Mouse (Mus musculus) myocyte (in vitro differentiated cells): ENCODE data around the gene Atp1a1. TPM values are rescaled to one million over a fixed set of nuclear protein-coding genes. Genes with fewer than 3 reads are reported as not detected.

ENCODE experiments used
- H3K27me3 ChIP-seq: one replicate; pipeline ENCODE4 v1.6.1; 2011; ENCODE audit not compliant: control insufficient read depth, insufficient read depth, insufficient read length
- H3K36me3 ChIP-seq: one replicate; pipeline ENCODE4 v1.6.1; 2011; ENCODE audit not compliant: control insufficient read depth, insufficient read depth
- H3K4me2 ChIP-seq: one replicate; pipeline ENCODE4 v1.6.1; 2011; ENCODE audit warnings: low read depth, control low read depth
- H3K4me3 ChIP-seq: one replicate; pipeline ENCODE4 v1.5.1; 2011; ENCODE audit warnings: mild to moderate bottlenecking, control low read depth, moderate library complexity
- H3K79me2 ChIP-seq: one replicate; pipeline ENCODE4 v1.6.1; 2011; ENCODE audit not compliant: control insufficient read depth, insufficient read depth
- H3ac ChIP-seq: one replicate; pipeline ENCODE4 v1.6.1; 2011; ENCODE audit not compliant: control insufficient read depth, insufficient read length
- CEBPB ChIP-seq: IDR thresholded peaks from 2 replicates; pipeline ENCODE4 v1.6.1; 2011; ENCODE audit warnings: mild to moderate bottlenecking, moderate library complexity; ENCODE audit not compliant: poor library complexity, insufficient read depth, severe bottlenecking
- E2F4 ChIP-seq: IDR thresholded peaks from one replicate; pipeline ENCODE4 v1.6.1; 2011; ENCODE audit warnings: mild to moderate bottlenecking, control low read depth, moderate library complexity; ENCODE audit not compliant: insufficient read depth
- MAX ChIP-seq: IDR thresholded peaks from one replicate; pipeline ENCODE4 v1.6.1; 2011; ENCODE audit warnings: low read depth, mild to moderate bottlenecking, control low read depth
- MYOD1 ChIP-seq, 3 experiments: IDR thresholded peaks; one replicate each; pipeline ENCODE4 v1.6.1; 2011; ENCODE audit warnings: control low read depth in 2 of 3, low read depth in 2 of 3, mild to moderate bottlenecking in 2 of 3, moderate library complexity in 1 of 3; ENCODE audit not compliant: insufficient read length in 2 of 3, control insufficient read depth in 1 of 3
- MYOG ChIP-seq, 3 experiments: IDR thresholded peaks; one replicate each; pipeline ENCODE4 v1.6.1; 2011; ENCODE audit warnings: control low read depth in 2 of 3, low read depth in 2 of 3, mild to moderate bottlenecking in 2 of 3; ENCODE audit not compliant: insufficient read length in 2 of 3, control insufficient read depth in 1 of 3, insufficient read depth in 1 of 3
- POLR2A ChIP-seq: IDR thresholded peaks from one replicate; pipeline ENCODE4 v1.6.1; 2011; ENCODE audit warnings: low read depth, mild to moderate bottlenecking, control low read depth, moderate library complexity; ENCODE audit not compliant: insufficient read length
- POLR2AphosphoS2 ChIP-seq: IDR thresholded peaks from one replicate; pipeline ENCODE4 v1.6.1; 2011; ENCODE audit warnings: low read depth, control low read depth; ENCODE audit not compliant: insufficient read length
- REST ChIP-seq: IDR thresholded peaks from one replicate; pipeline ENCODE4 v1.6.1; 2011; ENCODE audit warnings: mild to moderate bottlenecking, control low read depth, moderate library complexity; ENCODE audit not compliant: insufficient read depth, insufficient read length
- SRF ChIP-seq: IDR thresholded peaks from one replicate; pipeline ENCODE4 v1.6.1; 2011; ENCODE audit warnings: low read depth; ENCODE audit not compliant: control insufficient read depth, insufficient read length
- TCF12 ChIP-seq: IDR thresholded peaks from one replicate; pipeline ENCODE4 v1.6.1; 2011; ENCODE audit warnings: mild to moderate bottlenecking, control low read depth; ENCODE audit not compliant: poor library complexity, insufficient read depth, severe bottlenecking
- TCF3 ChIP-seq: IDR thresholded peaks from one replicate; pipeline ENCODE4 v1.6.1; 2011; ENCODE audit warnings: low read depth, control low read depth; ENCODE audit not compliant: insufficient read length
- USF1 ChIP-seq: IDR thresholded peaks from one replicate; pipeline ENCODE4 v1.6.1; 2011; ENCODE audit warnings: low read depth, mild to moderate bottlenecking, control low read depth, moderate library complexity
- polyA plus RNA-seq: library from polyadenylated mRNA; unstranded; fragments of >200 nt; fragmentation: generic; extraction: Trizol; gene quantifications from one replicate; pipeline ENCODE4 v1.2.1, GENCODE M21; 2012; ENCODE audit warnings: missing spikeins

Gene Atp1a1
- polyA plus RNA-seq, 1 experiment = 389 TPM

- H3K27me3 ChIP-seq = peaks cover 10% of the 10 kb centered on the region
- H3K36me3 ChIP-seq = no peaks in the 10 kb centered on the region
- H3K79me2 ChIP-seq = no peaks in the 10 kb centered on the region
- no peak overlapping the region for H3K4me2 ChIP-seq
- H3K4me3 ChIP-seq = no peak overlapping the region
- TF ChIP-seq REST = no peak
- H3ac ChIP-seq = no peak overlapping the region
Measured at GRCm38 (mm10) chr3:101638223-101638622, 33.7 kb upstream of the Atp1a1 start.

- no peak for TF ChIP-seq TCF12
- TF ChIP-seq USF1 = no peak
- no peak for TF ChIP-seq CEBPB
- no peak for TF ChIP-seq SRF
- no peak for TF ChIP-seq POLR2AphosphoS2
- no peak for TF ChIP-seq REST
- no peak for TF ChIP-seq POLR2A
- no peak for TF ChIP-seq MYOG (IDR thresholded peaks at IDR 0.05; ENCODE audit: control insufficient read depth in 1 of 3, insufficient read depth in 1 of 3, insufficient read length in 2 of 3, low read depth in 2 of 3)
- no peak for TF ChIP-seq MYOD1 (IDR thresholded peaks at IDR 0.05; ENCODE audit: control insufficient read depth in 1 of 3, insufficient read length in 2 of 3, low read depth in 2 of 3)
- no peak for TF ChIP-seq TCF3
- TF ChIP-seq E2F4 = no peak
- TF ChIP-seq MAX = no peak
- Histone ChIP-seq H3K27me3 (peaks cover 10% of the 10 kb centered on the region), H3K4me2 (no peak overlapping the region), H3K36me3 (no peaks in the 10 kb centered on the region), H3ac (no peak overlapping the region), H3K4me3 (no peak overlapping the region), H3K79me2 (no peaks in the 10 kb centered on the region)
Measured at GRCm38 (mm10) chr3:101636510-101636909, 32.0 kb upstream of the Atp1a1 start.

GRCm38 (mm10) chr3:101636086-101636485 lies 31.6 kb upstream of the Atp1a1 start:
- H3ac ChIP-seq = no peak overlapping the region
- peaks cover 10% of the 10 kb centered on the region for H3K27me3 ChIP-seq
- TF ChIP-seq MYOG (IDR thresholded peaks at IDR 0.05; ENCODE audit: control insufficient read depth in 1 of 3, insufficient read depth in 1 of 3, insufficient read length in 2 of 3, low read depth in 2 of 3) = no peak
- TF ChIP-seq POLR2A = no peak
- TF ChIP-seq TCF12 = no peak
- TF ChIP-seq E2F4 = no peak
- TF ChIP-seq USF1 = no peak
- TF ChIP-seq REST = no peak
- no peak for TF ChIP-seq TCF3

DNA sequence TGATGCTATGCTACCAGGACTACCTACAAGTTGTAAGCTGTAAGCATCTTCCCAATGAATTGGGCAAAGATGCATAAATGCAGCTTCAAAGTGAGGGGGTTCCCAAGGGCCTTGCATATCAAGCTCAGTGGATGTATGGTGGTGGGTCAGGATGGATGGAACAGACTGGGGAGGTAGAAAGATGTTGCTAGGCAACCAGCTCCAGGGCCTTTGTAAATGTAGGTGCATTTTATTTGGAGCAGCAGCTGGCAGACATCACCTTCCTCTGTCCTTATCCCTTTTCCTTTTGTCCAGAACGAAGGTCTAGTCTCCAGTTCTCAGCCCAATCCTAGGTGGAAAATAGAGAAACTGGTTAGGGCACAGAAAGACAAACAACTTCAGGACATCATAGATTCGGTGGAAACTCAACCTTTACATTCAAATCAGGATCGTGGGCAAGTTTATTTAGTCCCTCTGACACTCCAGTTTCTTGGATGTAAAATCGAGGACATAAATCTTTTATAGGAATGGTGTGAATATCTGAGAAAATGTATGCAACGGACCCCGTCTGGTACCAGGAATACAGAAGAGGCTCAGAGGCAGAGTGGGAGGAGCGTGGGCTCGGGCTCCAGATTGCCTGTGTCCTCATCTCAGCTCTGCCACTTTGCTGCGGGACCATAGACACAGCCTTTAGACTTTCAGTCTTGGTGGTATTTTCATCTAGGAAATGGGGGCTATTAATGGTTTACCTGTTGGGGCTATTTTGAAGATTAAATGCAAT lies 29.8 kb upstream of the Atp1a1 start:
- Histone ChIP-seq H3ac (no peak overlapping the region), H3K4me2 (no peak overlapping the region), H3K79me2 (no peaks in the 10 kb centered on the region), H3K36me3 (no peaks in the 10 kb centered on the region), H3K27me3 (peaks cover 10% of the 10 kb centered on the region), H3K4me3 (no peak overlapping the region)
- TF ChIP-seq MAX = no peak
- TF ChIP-seq USF1 = no peak
- no peak for TF ChIP-seq SRF
- no peak for TF ChIP-seq POLR2A
- TF ChIP-seq TCF3 = no peak
- TF ChIP-seq MYOG (IDR thresholded peaks at IDR 0.05; ENCODE audit: control insufficient read depth in 1 of 3, insufficient read depth in 1 of 3, insufficient read length in 2 of 3, low read depth in 2 of 3) = no peak
- TF ChIP-seq MYOD1 (IDR thresholded peaks at IDR 0.05; ENCODE audit: control insufficient read depth in 1 of 3, insufficient read length in 2 of 3, low read depth in 2 of 3) = no peak
- no peak for TF ChIP-seq TCF12
- TF ChIP-seq REST = no peak
- no peak for TF ChIP-seq CEBPB

More at GRCm38 (mm10) chr3:101636086-101636485, 31.6 kb upstream of the Atp1a1 start:
- Histone ChIP-seq H3K4me3 (no peak overlapping the region), H3K36me3 (no peaks in the 10 kb centered on the region), H3K79me2 (no peaks in the 10 kb centered on the region), H3K4me2 (no peak overlapping the region)

- H3K79me2 ChIP-seq = no peaks in the 10 kb centered on the region
- no peak overlapping the region for H3ac ChIP-seq
- no peak overlapping the region for H3K4me2 ChIP-seq
- H3K4me3 ChIP-seq = no peak overlapping the region
- TF ChIP-seq E2F4 = no peak
- TF ChIP-seq MYOG (IDR thresholded peaks at IDR 0.05; ENCODE audit: control insufficient read depth in 1 of 3, insufficient read depth in 1 of 3, insufficient read length in 2 of 3, low read depth in 2 of 3) = no peak
- no peak for TF ChIP-seq POLR2AphosphoS2
- TF ChIP-seq MYOD1 (IDR thresholded peaks at IDR 0.05; ENCODE audit: control insufficient read depth in 1 of 3, insufficient read length in 2 of 3, low read depth in 2 of 3) = no peak
- no peaks in the 10 kb centered on the region for H3K27me3 ChIP-seq
- no peaks in the 10 kb centered on the region for H3K36me3 ChIP-seq
Measured at GRCm38 (mm10) chr3:101628255-101628654, 23.8 kb upstream of the Atp1a1 start.
